Mouse (Mus musculus): ENCODE data around the gene Ddc.

The Ddc gene

DNA sequence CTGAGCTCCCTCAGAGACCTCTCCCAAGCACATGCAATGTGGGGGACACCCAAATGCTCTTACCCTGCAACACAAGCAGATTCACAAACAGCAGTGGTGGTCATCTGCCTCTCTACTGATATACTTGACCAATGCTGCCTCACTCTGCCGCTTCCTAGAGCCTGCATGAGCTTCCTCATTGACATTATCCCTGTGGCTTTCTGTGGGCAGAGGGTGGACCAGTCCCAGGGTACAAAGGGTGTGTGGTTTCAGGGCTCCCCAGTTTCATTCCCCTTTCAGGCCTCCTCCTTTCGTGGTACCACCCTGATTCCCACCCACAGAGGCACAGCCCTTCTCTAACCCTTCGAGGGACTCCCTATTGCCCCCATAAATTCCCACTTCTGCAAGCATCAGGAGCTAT lies 120.7 kb downstream of the Ddc start:
- DNase-seq, result no peak

DNA sequence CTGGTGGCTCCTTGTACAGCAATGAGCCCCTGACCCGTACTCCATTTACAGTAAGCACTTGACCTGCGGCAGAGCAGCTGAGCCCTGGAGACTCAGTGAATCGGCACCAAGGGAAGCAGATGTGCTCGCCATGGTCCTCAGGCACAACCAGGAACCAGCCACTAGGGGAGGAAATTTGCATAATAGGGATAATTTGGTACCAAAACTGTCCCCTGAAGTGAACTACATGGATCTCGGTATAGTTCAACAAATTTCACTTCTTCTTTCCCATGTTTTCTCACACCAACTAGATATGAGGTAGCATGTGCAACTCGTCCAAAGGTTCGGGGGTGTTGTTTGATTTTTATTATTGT lies 121.1 kb downstream of the Ddc start:
- DNase-seq, result no peak

DNA sequence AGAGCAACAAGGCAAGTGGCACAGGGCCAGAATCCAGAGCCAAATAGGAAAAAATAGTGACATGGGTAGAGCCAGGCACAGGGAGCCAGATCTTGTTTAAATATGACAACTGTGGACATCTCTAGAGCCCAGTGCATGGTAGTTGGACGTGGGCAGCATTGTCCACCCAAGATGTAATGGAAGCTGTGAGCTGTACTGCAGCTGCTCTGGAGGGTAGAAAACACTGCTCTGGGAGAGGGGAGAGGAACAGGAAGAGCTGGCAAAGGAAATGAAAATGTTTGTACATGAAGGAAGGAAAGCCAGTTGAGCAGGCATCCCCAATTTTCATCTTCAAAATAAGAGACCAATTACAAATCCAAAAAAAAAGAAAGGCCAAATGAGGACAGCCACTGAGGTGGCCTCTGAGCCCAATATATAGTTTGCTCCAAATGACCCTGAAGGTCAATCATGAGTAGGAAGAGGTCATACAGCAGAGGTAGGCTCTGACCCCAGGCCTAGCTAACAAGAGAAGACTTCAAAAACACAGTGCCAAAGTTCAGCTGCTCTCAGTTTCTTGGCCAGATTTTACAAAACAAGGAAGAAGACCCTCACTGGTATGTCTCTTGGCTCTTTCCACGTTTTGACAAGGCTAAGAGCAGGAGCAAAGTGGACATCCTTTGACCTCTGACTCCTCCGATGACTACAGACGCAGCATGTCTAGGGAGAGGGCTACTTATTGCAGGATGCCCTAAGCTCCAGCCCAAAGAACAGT lies 121.7 kb downstream of the Ddc start:
- no peak for DNase-seq

DNA sequence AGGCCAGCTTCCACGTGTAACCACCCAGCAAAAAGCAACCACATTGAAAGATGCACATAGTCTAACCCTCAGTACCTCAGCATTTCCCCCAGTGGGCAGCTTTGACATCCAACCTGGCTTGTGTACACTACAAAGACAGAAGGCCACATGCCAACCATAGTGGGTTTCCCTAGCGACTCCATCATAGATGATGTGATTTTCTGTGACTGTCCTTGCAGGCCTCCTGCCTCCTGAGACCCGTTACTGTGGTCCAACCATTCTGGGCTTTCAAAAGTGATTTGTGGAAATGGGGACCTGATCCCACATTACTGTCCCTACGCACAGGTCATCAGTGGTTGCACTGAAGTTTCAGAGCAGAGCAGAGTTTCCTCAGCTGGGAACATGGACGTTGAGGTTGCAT lies 123.1 kb downstream of the Ddc start:
- DNase-seq, result no peak

DNA sequence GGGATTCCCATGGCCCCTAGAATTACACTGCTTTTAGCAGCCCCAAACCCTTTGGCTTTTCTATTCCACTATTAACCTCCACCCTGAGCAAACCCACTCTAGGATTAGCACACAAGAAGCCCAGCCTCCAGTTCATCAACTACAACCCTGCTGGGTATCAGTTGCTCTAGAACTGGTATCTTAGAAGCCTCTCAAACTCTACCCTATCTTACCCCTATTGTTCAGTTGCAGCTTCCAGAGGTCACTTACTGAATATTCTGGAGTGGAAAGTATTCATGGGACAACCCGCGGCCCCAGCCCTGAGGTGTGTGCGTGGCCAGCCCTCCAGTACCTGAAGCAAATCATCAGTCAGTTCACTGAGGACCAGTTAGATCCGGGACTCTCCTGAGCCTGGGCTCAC lies 123.6 kb downstream of the Ddc start:
- no peak for DNase-seq

DNA sequence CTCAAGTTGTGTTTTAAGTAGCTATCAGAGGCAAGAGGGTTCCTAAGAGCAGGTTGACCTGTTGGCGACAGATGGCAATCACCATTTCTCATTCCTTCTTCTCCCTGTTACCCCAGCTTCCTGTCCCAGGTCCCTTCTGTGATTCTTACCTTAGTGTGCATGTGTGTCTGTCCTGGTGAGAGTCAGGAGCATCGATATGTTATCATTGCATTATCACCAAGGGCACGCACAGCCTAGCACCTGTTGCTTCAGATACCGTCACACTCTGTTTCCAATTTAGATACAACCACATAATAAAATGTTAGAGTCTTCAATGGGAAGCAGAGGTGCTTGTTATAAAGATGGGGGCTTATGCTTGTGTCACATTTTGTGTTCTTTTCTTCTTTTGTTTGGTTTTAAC lies 125.7 kb downstream of the Ddc start:
- no peak for DNase-seq

DNA sequence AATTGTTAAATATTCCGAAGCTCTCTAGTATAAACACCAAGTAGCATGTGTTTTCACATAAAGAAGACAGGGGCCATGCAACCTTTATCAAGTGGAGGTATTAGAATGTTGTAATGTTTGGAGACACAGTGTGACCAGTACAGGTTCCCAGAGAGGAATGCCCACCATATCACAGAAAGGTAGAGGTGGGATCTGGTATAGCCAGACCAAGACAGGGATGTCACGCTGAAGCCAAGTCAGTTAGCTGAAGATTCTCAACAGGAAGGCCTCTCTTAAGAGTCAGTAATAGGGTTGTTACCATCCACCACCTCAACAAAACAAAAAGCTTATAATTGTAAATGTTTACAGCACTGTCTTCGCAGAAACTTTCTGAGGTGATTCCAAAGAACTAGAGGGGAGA lies 127.3 kb downstream of the Ddc start:
- no peak for DNase-seq

DNA sequence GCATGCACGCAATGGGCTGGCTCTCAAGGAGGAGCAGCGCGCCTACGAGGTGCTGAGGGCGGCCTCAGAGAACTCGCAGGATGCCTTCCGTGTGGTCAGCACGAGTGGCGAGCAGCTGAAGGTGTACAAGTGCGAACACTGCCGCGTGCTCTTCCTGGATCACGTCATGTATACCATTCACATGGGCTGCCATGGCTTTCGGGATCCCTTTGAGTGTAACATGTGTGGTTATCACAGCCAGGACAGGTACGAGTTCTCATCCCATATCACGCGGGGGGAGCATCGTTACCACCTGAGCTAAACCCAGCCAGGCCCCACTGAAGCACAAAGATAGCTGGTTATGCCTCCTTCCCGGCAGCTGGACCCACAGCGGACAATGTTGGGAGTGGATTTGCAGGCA lies 128.7 kb downstream of the Ddc start:
- no peak for DNase-seq

DNA sequence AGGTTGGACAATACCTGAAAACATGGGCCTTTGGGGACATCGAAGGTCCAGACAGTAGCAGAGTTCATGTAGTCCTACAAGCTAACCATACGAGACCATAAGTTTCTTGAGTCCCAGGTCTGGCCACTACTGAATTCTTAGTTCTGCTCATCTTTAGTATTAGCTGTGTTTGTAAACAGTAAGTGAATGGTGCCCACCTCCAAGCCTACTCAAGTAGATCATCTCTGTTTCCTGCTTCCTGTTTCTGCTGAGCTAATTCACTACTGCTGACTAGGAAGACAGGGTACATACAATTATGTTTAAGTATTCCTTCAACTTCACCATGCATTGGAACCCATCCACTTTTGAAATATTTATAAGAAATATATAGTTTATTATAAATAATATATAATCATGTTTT lies 129.9 kb downstream of the Ddc start:
- no peak for DNase-seq

DNA sequence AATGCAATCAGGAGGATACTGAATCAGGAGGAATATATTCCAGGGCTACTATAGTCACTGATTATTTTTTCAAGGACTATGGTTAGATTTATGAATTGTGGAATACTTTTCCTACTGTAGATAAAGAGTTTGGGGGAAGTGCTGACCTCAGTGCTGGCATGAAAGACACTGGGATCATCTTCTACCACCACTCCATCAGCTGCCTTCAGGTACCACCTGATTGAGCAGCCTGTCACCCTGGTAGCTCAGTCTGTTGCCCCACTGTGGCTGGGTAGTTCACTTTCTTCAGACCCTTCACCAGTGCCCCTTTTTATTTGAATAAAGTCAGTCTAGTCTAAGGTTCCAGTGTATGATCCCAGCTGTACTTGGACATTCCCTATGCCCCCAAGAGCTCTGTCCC lies 131.2 kb downstream of the Ddc start:
- DNase-seq, result no peak

DNA sequence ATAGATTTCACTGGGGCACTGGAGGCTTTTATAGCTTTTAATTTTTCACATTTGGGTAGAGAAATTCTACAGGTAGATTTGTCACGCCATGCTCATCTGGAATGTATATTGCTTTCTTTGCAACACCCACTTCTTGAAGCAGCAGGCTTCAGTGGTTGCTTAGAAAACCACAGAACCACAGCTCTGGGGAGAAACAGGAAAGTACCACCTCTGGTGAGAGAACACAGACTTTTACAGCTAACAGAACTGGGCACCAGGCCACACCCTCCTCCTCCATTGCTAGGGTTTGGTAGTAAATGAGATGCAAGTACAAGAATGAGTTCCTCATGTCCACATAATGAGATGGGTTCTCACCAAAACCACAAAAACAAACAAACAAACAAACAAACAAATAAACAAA lies 131.8 kb downstream of the Ddc start:
- DNase-seq, result peak; percentile 52

DNA sequence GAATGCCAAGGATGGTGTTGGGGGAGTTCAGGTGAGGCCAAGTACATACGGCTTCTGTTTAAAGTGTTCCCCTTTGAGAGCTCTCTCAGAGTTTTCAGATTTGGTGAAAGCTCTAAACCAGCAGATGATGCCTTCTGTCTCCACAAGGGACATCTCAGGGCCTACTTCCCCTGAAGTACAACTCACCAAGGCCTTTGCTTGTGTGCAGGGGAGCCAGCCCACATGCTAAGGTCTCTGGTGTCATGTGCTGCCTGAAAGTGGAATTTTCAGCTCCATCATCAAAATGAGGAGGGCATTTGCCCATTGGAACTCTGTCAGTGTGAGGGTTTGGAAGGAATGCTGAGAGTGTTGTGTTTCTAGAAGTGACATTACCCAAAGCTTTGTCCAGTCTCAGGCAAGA lies 132.5 kb downstream of the Ddc start:
- DNase-seq, result no peak

Data from thymus, postnatal 14 days (tissue).